Mouse (Mus musculus) MEL (cell line): Measurements from ENCODE around the gene Myo1a.

Experiments used
- CTCF ChIP-seq, 3 experiments: IDR thresholded peaks in 2 of 3; conservative IDR thresholded peaks in 1 of 3; 2 replicates each; pipeline ENCODE4 v1.5.1; 2011 to 2012; ENCODE audit warnings: low read length in 3 of 3, low read depth in 2 of 3, mild to moderate bottlenecking in 2 of 3, improper control_type of control experiment in 1 of 3, inconsistent platforms in 1 of 3, mixed read lengths in 1 of 3, moderate library complexity in 1 of 3; ENCODE audit not compliant: control insufficient read depth in 1 of 3, insufficient read depth in 1 of 3, poor library complexity in 1 of 3, severe bottlenecking in 1 of 3
- JUND ChIP-seq: IDR thresholded peaks from 2 replicates; pipeline ENCODE4 v1.6.1; 2011; ENCODE audit warnings: low read depth, mild to moderate bottlenecking, improper control_type of control experiment, low read length
- MAZ ChIP-seq: IDR thresholded peaks from 2 replicates; pipeline ENCODE4 v1.6.1; 2012; ENCODE audit warnings: low read depth, mild to moderate bottlenecking, inconsistent platforms, low read length, improper control_type of control experiment
- MXI1 ChIP-seq: IDR thresholded peaks from 2 replicates; pipeline ENCODE4 v1.6.1; 2011; ENCODE audit warnings: mild to moderate bottlenecking, low read depth, low read length, improper control_type of control experiment
- POLR2AphosphoS2 ChIP-seq: IDR thresholded peaks from 2 replicates; pipeline ENCODE4 v1.6.1; 2011; ENCODE audit warnings: low read length, improper control_type of control experiment
- TCF12 ChIP-seq: IDR thresholded peaks from 2 replicates; pipeline ENCODE4 v1.6.1; 2014; ENCODE audit warnings: low read depth, mild to moderate bottlenecking, inconsistent platforms, low read length, improper control_type of control experiment, moderate library complexity
- ZC3H11A ChIP-seq: IDR thresholded peaks from 2 replicates; pipeline ENCODE4 v1.6.1; 2012; ENCODE audit warnings: low read depth, mild to moderate bottlenecking, inconsistent platforms, low read length, improper control_type of control experiment

GRCm38 (mm10) chr10:127670185-127670584, 34.8 kb upstream of the Myo1a start:
- TF ChIP-seq MXI1 (no peak), TCF12 (no peak), CTCF (IDR thresholded peaks at IDR 0.05 in 2 of 3, conservative IDR thresholded peaks at IDR 0.05 in 1 of 3; ENCODE audit: control insufficient read depth in 1 of 3, insufficient read depth in 1 of 3, low read depth in 2 of 3, low read length in 3 of 3, poor library complexity in 1 of 3, severe bottlenecking in 1 of 3) (peak in 2 of 3 experiments; percentile 18 to 21; a peak in 2 of 6 replicates), ZC3H11A (no peak), MAZ (no peak), JUND (no peak), POLR2AphosphoS2 (no peak)
